Mouse (Mus musculus) cerebellum, adult 11-12 months (tissue): ENCODE measurements at regions not wholly inside any gene's neighbourhood (a gene's known extent, or its start where the extent isn't known, plus 50 kb on each side); places are given as distances from the start of the nearest gene placed in this dataset.

Experiments
- DNase-seq: peaks from one replicate; pipeline ENCODE4 v3.0.0; 2022

- no peak for DNase-seq
These were observed 268.5 kb downstream of the Dio2 start for GRCm38 (mm10) chr12:90469754-90470153.

- no peak for DNase-seq
These were observed 278.1 kb downstream of the Dio2 start for GRCm38 (mm10) chr12:90460121-90460520.

GRCm38 (mm10) chr12:90440672-90441071, 297.6 kb downstream of the Dio2 start:
- no peak for DNase-seq

- peak; percentile 99 for DNase-seq
These were observed 312.8 kb downstream of the Dio2 start for GRCm38 (mm10) chr12:90425276-90426063.

- DNase-seq: no peak
These were observed 320.5 kb downstream of the Dio2 start for GRCm38 (mm10) chr12:90417590-90418221.

GRCm38 (mm10) chr12:90408716-90409115, 329.5 kb downstream of the Dio2 start:
- DNase-seq: no peak

- peak; percentile 14 for DNase-seq
These were observed 339.7 kb downstream of the Dio2 start for GRCm38 (mm10) chr12:90398564-90398963.
